Mouse (Mus musculus) monocyte, adult 2 months (primary cell): ENCODE results near the gene Ccnj.

ENCODE experiments used
- DNase-seq, 2 experiments: peaks; one replicate each; pipeline ENCODE4 v3.0.0; 2022; ENCODE audit warnings: low spot score in 2 of 2, low read depth in 1 of 2

Ccnj gene

GRCm38 (mm10) chr19:40841593-40841992, 10.5 kb downstream of the Ccnj start:
- no peak for DNase-seq

DNA sequence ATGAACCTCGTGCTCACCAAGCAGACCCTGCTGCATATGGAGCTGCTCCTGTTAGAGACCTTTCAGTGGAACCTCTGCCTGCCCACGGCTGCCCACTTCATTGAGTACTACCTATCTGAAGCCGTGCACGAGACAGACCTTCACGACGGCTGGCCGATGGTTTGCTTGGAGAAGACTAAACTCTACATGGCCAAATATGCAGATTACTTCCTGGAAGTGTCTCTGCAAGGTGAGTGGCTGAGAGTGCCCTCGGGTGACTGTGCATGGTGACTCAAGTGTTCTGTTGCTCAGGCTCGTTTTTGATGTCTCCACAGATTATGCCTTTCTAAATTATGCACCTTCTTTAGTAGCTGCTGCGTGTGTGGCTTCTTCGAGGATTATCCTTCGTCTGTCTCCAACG, 13.7 kb downstream of the Ccnj start:
- no peak for DNase-seq

DNA sequence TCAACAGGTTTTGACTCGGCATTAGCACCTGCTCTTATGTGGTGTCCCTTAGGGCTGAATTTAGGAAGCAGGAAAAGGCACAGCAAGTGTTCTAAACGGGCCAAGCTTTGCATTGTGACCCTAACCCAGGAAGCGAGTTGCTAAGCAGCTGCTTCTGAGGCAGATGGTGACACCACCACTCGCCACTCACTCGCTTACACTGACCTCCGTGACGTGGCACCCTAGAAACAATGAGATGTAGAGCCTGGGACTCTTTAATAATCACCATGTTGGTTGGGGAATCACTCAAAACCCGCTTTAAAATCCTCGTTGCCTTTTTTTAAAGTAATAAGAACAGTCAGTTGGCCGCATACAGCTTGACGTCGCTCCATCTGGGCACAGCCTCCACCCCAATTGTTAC, 18.3 kb downstream of the Ccnj start:
- no peak for DNase-seq

GRCm38 (mm10) chr19:40859555-40859954, 28.5 kb downstream of the Ccnj start:
- DNase-seq = no peak

DNA sequence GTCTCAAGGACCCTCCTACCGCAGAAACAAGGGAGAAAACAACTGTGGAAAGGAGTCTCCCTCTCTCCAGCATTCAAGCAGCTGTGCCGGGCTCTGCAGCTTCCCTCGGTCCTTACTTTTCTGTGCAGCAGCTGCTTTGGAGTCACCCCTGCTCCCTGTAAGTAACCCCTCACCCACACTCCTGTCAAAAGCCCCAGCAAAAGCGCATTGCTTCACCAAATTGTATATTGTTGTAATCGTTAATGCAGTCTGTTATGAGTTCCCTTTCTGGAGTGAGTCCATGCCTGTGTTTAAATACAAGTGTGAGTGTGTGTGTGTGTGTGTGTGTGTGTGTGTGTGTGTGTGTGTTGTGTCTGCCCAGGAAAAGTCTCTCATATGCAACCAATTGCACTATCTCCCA, 37.2 kb downstream of the Ccnj start:
- no peak for DNase-seq

DNA sequence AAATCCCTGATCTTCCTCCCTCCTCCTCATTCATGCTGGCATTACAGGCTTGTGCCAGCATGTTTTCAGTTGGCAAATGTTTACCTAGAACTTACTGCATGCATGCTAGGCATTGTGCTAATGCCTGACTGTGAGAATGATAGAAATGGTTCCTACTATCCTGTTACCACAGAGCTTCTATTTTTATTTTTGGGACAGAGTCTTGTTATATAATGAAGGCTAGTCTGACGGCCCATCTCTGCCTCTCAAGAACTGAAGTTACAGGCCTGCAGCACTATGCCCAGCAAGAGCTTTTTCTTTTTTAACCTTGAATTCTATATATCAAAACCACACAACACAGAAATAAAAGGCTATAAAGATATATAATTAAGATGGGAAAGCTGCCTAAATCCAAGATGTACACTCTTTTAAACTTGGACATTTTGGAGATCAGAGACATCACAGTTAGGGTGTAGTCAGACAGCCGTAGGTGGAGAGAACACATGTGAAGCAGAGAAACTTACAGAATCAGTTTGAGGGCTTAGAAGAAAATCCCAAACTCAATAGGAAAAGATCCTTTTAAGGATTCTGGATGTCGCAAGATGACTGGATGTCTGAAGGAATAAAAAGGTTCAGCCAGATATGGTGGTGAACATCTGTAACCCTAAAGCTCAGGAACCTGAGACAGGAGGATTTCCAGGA, 38.5 kb downstream of the Ccnj start:
- no peak for DNase-seq

DNA sequence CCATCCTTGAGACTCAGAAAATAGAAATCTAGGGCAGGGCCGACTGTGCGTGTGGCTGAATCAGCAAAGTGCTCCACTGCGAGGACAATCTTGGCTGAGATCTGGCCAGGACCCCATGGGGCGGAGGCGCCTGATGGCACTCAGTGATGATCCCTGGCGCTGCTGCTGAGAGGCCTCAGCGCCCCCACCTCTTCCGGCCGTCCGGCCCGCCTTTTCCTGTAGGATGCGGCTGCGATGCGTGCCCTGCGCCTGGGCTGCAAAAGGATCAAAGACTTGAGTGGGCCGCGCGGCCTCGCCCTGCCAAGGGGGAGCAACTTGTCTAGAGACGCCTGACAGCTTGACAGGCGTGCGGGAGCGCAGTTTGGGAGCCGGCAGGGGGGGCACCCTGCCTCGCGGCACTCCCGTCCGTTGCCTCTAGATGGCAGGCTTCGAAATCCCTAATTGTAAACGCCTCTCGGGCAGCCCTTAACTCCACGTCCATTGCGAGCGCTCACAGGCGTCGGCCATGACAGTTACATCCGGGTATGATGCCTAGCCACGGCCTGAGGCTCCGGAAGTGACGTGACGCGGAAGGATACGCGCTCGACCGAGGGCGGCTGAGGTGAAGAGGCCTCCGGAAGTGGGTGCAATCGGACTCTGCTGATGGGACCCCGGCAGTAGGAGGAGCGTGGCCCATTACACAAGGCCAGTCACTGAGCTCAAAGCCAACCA, 42.0 kb downstream of the Ccnj start:
- peak; percentile 66 to 84 for DNase-seq

- no peak for DNase-seq
These were observed 50.6 kb downstream of the Ccnj start for GRCm38 (mm10) chr19:40881700-40882099.

DNA sequence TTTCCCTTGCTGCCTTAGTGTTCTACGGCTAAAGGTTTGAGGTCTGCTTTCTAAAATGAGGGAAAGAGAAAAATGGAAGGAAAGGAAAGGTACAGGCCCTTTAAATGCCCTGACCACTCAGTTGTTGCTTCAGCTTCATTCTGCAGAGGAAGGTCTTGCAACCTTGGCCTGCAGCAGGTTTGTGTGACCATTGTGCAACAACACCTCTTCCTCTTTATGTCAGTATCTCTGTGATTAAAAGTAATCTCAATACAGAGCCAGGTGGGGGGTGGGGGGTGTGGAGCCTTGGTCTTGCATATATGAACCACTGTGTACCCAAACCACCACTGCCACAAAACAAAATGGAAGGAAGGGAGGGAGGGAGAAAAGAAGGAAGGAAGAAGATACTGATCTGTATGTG, 57.8 kb downstream of the Ccnj start:
- no peak for DNase-seq

DNA sequence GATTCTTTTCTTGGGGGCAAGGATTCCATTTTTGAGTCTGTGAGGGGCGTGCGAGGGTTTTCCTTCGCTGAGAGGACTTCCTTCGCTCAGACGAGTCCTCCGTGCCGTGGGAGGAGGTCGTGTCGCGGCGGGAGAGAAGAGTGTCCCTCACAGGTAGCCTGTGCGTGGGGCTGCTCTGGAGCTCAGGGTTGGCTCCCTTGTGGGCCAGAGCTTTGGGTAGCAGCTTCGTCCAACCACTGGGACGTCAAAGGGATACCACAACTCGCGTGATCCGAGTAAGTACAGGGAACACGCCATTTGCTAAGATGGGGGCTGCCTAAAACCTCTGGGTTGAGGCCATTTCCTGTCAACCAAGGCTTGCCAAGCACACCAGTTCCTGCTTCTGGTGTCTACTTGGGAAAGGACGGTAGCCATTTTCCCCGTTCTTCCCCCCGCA, 63.0 kb downstream of the Ccnj start:
- DNase-seq = no peak

DNA sequence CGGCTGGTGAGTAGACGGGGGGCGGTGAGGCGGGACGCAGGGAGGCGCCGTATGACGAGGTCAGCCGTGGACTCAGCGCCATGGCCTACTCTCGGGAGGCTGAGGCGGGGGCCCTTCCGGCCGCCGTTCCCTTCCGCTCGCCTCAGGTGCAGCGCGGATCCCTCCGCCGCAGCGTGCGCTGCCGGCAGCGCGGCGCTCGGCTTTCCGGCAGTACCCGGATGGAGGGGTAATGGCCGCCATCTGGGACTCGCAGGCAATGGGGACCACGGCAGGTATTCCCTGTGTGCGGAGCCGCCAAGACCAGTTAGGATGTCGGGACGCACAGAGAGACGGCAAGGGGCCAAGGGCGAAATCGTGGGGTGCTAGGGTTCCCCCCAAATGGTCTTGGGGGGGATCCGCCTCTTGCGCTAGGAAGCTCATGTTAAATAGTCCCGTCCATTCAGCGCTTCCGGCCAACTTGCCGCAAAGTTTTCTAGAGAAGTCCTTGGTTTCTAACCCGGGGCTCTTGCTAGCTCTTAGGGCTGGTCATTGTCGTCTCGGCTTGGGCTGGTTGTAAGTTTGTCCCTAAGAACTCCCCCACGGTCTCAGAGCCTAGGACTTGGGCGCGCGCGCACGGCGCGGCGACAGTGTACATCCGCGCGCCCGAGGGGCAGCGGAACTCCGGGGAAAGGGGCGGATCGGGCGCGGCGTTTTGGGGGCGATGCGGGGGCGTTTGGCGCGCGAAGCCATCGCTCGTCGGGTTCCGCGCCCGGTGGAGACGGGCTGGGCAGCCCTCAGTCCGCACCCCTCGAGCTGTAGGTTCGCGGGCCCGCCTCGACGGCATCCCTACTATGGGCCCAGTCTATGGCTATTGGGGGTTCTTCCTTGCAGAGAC, 63.7 kb downstream of the Ccnj start, which contains the start of gene Zfp518a:
Gene Zfp518a (plus strand): TSS at position 187 of the 874 bp plus-strand sequence.
- peak; percentile 59 to 87 for DNase-seq

- DNase-seq = no peak
These were observed 64.3 kb downstream of the Ccnj start for GRCm38 (mm10) chr19:40895393-40895703.
